Mouse (Mus musculus) liver, postnatal 0 days (tissue): ENCODE data around the gene Mapk1.
A peak's percentile ranks its signal among the peaks of the same experiment; 100 is the strongest.

ENCODE experiments used
- CTCF ChIP-seq: sonication (generic); IDR thresholded peaks from 2 replicates; pipeline ENCODE4 v1.5.1; 2016; ENCODE audit warnings: antibody characterized with exemption, low read depth
- EP300 ChIP-seq: IDR thresholded peaks from 2 replicates; pipeline ENCODE4 v1.6.1; 2016; ENCODE audit warnings: antibody characterized with exemption, low read depth, mild to moderate bottlenecking

DNA sequence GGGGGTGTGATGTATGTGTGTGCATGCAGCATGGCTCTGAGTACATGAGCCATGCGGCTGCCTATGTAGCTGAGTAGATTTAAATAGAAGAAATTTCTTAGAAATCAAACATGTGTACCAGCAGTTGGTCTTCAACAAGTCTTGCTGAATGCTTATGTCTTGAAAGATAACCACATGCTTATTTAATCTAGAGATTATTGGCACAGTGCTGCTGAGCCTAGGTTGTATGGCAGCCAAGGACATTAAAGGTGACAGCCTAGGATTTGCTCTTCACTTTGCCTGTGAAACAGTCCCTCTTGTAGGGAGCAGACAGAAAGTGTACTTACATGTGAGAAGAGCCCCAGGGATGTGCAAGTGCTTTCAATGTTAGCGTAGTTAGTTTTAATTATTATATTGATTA is 42.1 kb upstream of the Mapk1 start:
- TF ChIP-seq CTCF (no peak), EP300 (peak; percentile 24; the same call in 1 of the 2 replicates)
